Mouse (Mus musculus): ENCODE measurements around the gene Arid1b. TPM values are rescaled to one million over a fixed set of nuclear protein-coding genes. Genes with fewer than 3 reads are reported as not detected.

The Arid1b gene
- polyA plus RNA-seq, 1 experiment from 2014 or later: 4.8 TPM

DNA sequence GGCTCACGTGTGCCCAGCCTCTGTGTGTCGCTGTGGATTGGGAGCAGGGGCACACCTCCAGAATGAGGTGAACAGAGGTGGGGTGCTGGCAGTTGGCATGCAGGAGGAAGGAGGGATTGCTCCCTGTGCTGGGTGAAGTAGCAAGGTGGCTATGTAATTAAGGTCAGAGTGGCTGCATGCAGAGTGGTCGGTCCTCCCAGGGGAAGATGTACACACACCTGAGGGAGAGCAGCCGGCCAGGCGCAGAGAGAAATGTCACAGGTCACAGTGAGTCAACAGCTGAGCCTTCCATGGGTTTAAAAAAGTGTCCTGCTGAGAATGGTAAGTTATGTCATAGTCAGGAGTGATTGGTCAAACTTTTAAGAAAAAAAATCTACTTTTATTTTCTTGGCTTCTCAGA lies 14.6 kb downstream of the Arid1b start:
- Histone ChIP-seq H3K27ac (ENCODE audit: low read depth, low read length) (no peak overlapping the region), H3K4me1 (replicated peaks; ENCODE audit: control insufficient read depth, insufficient read depth, low read length) (peaks cover 25% of the 10 kb centered on the region), H3K9ac (ENCODE audit: low read depth, low read length) (no peak overlapping the region), H3K36me3 (ENCODE audit: control insufficient read depth, insufficient read depth) (no peaks in the 10 kb centered on the region), H3K4me3 (ENCODE audit: low read depth, low read length) (no peak overlapping the region), H3K4me2 (replicated peaks; ENCODE audit: low read depth) (no peak overlapping the region), H3K9me3 (ENCODE audit: control insufficient read depth) (no peaks in the 10 kb centered on the region), H3K27me3 (replicated peaks; ENCODE audit: control insufficient read depth, insufficient read depth, low read length) (no peaks in the 10 kb centered on the region)
- no peak for TF ChIP-seq CTCF (IDR thresholded peaks at IDR 0.05; ENCODE audit: low read depth)
- WGBS: 59% methylated on average over 5 of the region's 5 CpGs
- ATAC-seq: no peak

DNA sequence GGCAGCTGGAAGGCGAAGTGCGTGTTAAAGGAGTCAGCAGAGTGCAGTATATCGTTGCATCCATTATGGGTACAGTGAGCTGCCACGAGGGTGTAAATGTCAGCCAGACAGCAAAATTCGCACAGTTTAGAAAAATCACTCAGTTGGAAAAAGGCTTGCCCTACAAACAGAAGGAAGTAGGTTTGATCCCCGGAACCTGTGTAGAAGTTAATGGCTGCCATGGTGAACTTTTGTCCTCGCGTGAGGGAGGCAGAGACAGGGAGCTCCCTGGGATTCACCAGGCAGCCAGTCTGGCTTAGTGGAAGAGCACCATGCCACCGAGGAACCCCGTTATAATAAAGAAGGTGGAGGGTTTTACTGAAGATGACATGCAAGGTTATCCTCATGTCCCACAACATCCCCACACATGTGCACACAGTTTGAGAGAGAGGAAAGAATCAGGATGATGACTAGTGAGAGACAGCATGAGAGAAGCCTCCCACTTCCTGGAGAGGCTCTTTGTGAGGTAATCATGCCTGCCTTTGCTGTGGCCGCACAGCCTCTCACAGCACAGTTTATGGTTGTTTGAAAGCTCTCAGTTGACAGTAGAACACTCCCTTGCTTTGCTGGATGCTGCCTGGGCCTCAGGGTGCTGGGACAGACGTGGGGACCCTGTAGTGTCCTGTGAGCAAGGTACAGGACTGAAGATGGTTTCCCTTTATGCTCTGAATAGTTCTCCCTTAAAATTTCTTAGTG lies 15.6 kb downstream of the Arid1b start:
- Histone ChIP-seq H3K4me1 (replicated peaks; ENCODE audit: control insufficient read depth, insufficient read depth, low read length) (peaks cover 25% of the 10 kb centered on the region), H3K27ac (ENCODE audit: low read depth, low read length) (no peak overlapping the region), H3K4me3 (ENCODE audit: low read depth, low read length) (no peak overlapping the region), H3K4me2 (replicated peaks; ENCODE audit: low read depth) (no peak overlapping the region), H3K9ac (ENCODE audit: low read depth, low read length) (no peak overlapping the region), H3K36me3 (ENCODE audit: control insufficient read depth, insufficient read depth) (no peaks in the 10 kb centered on the region), H3K27me3 (replicated peaks; ENCODE audit: control insufficient read depth, insufficient read depth, low read length) (no peaks in the 10 kb centered on the region), H3K9me3 (ENCODE audit: control insufficient read depth) (no peaks in the 10 kb centered on the region)
- WGBS: 63% methylated on average over 12 of the region's 12 CpGs
- TF ChIP-seq CTCF (IDR thresholded peaks at IDR 0.05; ENCODE audit: low read depth): no peak
- no peak for ATAC-seq

GRCm38 (mm10) chr17:5010781-5011180 lies 16.6 kb downstream of the Arid1b start:
- H3K9ac ChIP-seq (ENCODE audit: low read depth, low read length): no peak overlapping the region
- ATAC-seq: peak; percentile 31; the same call in 1 of the 2 replicates
- peaks cover 23% of the 10 kb centered on the region for H3K4me1 ChIP-seq (replicated peaks; ENCODE audit: control insufficient read depth, insufficient read depth, low read length)
- no peak for TF ChIP-seq CTCF (IDR thresholded peaks at IDR 0.05; ENCODE audit: low read depth)
- 41% methylated on average over 7 of the region's 7 CpGs for WGBS
- no peaks in the 10 kb centered on the region for H3K36me3 ChIP-seq (ENCODE audit: control insufficient read depth, insufficient read depth)
- H3K4me3 ChIP-seq (ENCODE audit: low read depth, low read length): no peak overlapping the region
- no peak overlapping the region for H3K4me2 ChIP-seq (replicated peaks; ENCODE audit: low read depth)
- H3K9me3 ChIP-seq (ENCODE audit: control insufficient read depth): no peaks in the 10 kb centered on the region
- no peak overlapping the region; the same call in 1 of the 2 replicates for H3K27ac ChIP-seq (ENCODE audit: low read depth, low read length)
- H3K27me3 ChIP-seq (replicated peaks; ENCODE audit: control insufficient read depth, insufficient read depth, low read length): no peaks in the 10 kb centered on the region

DNA sequence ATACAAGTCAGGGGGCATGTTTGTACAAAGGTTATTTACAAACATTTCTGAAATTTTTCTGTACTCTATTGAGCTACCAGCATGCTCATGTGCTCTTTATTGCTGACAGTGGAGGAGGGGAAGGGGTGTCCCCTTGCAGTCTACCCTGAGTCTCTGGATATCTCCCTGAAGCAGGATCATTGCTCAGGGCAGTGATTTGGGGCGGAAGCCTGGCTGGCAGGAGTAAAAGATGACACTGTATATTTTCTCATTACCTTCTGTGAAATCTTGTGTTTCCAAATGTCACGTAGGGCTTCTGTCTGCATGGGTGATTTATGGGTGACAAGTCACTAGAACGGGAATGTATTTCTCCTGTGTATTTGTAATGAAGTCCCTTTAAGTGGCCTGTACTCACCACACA lies 18.0 kb downstream of the Arid1b start:
- Histone ChIP-seq H3K4me1 (replicated peaks; ENCODE audit: control insufficient read depth, insufficient read depth, low read length) (peaks cover 14% of the 10 kb centered on the region; the same call in 1 of the 2 replicates), H3K27me3 (replicated peaks; ENCODE audit: control insufficient read depth, insufficient read depth, low read length) (no peaks in the 10 kb centered on the region), H3K36me3 (ENCODE audit: control insufficient read depth, insufficient read depth) (no peaks in the 10 kb centered on the region), H3K4me2 (replicated peaks; ENCODE audit: low read depth) (peak overlapping the region; percentile 54; the same call in 1 of the 2 replicates), H3K27ac (ENCODE audit: low read depth, low read length) (peak overlapping the region; percentile 87), H3K4me3 (ENCODE audit: low read depth, low read length) (no peak overlapping the region), H3K9me3 (ENCODE audit: control insufficient read depth) (no peaks in the 10 kb centered on the region), H3K9ac (ENCODE audit: low read depth, low read length) (no peak overlapping the region)
- ATAC-seq: no peak
- TF ChIP-seq CTCF (IDR thresholded peaks at IDR 0.05; ENCODE audit: low read depth): no peak
- 42% methylated on average over 3 of the region's 3 CpGs for WGBS

DNA sequence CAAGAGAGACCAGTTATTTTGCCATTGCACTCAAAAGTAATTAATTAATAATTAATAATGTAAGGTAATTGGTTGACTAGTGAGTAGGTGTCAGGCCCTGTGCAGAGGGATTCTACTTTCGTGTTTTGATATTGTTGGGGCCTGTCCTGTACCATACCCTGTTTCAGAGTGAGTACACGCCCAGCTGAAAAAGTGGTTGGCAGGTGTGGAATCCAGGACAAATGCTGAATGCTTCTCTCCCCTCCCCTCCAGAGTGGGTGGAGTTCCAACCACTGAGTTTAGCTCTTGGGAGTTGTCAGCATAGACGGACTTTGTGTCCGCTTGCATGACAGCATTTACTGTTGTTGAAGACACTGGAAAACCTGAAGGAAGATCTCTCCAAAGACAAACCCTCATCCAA lies 18.4 kb downstream of the Arid1b start:
- TF ChIP-seq CTCF (IDR thresholded peaks at IDR 0.05; ENCODE audit: low read depth): no peak
- H3K27ac ChIP-seq (ENCODE audit: low read depth, low read length): peak overlapping the region; percentile 87
- H3K4me3 ChIP-seq (ENCODE audit: low read depth, low read length): no peak overlapping the region
- H3K9ac ChIP-seq (ENCODE audit: low read depth, low read length): no peak overlapping the region
- H3K4me2 ChIP-seq (replicated peaks; ENCODE audit: low read depth): peak overlapping the region; percentile 54
- 38% methylated on average over 4 of the region's 4 CpGs for WGBS
- no peaks in the 10 kb centered on the region for H3K36me3 ChIP-seq (ENCODE audit: control insufficient read depth, insufficient read depth)
- H3K27me3 ChIP-seq (replicated peaks; ENCODE audit: control insufficient read depth, insufficient read depth, low read length): no peaks in the 10 kb centered on the region
- H3K4me1 ChIP-seq (replicated peaks; ENCODE audit: control insufficient read depth, insufficient read depth, low read length): peaks cover 10% of the 10 kb centered on the region; the same call in 1 of the 2 replicates
- peak; percentile 58 for ATAC-seq
- H3K9me3 ChIP-seq (ENCODE audit: control insufficient read depth): no peaks in the 10 kb centered on the region

DNA sequence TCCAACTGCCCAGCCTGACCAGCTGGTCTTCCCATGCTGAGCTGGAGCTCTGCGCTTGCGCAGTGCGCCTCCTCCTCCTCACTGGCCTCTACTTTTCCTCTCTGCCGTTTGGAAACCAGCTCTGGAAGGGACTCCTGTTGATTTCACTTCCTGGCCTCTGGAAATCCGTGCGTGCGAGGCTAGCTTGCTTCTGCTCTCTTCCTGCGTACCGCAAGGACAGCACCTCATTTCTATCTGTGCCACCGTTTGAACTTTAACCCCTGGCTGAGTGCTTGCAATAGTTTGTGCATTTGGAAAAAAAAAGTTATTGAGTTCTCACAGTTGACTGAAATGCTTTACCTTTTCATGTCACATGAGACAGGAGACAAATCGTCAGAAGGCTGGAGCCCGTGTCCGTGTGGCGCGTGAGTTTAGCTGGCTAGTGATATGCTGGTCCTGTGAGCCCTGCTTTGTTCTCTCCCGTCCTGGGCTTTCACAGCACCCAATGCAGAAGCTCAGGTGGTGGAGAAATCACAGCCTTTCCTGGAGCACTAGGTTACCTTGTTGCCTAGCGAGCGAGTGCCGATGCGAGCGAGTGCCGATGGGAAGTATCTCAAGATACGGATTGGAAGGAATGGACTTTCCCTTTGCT lies 20.3 kb downstream of the Arid1b start:
- 44% methylated on average over 23 of the region's 23 CpGs for WGBS
- peak overlapping the region; percentile 46 for H3K4me2 ChIP-seq (replicated peaks; ENCODE audit: low read depth)

More for the DNA sequence above, 20.3 kb downstream of the Arid1b start:
- Histone ChIP-seq H3K9me3 (ENCODE audit: control insufficient read depth) (no peaks in the 10 kb centered on the region), H3K4me3 (ENCODE audit: low read depth, low read length) (0 out of 2 replicates have a peak overlapping the region, but pooled peaks have one; percentile 11), H3K9ac (ENCODE audit: low read depth, low read length) (0 out of 2 replicates have a peak overlapping the region, but pooled peaks have one; percentile 19), H3K36me3 (ENCODE audit: control insufficient read depth, insufficient read depth) (no peaks in the 10 kb centered on the region), H3K27ac (ENCODE audit: low read depth, low read length) (peak overlapping the region; percentile 67), H3K27me3 (replicated peaks; ENCODE audit: control insufficient read depth, insufficient read depth, low read length) (no peaks in the 10 kb centered on the region), H3K4me1 (replicated peaks; ENCODE audit: control insufficient read depth, insufficient read depth, low read length) (peaks cover 9% of the 10 kb centered on the region; the same call in 1 of the 2 replicates)
- TF ChIP-seq CTCF (IDR thresholded peaks at IDR 0.05; ENCODE audit: low read depth): no peak
- ATAC-seq: 0 out of 2 replicates have a peak, but pooled peaks have one; percentile 31

Data from intestine, postnatal 0 days (tissue).